Mouse (Mus musculus) colon, adult 2 months (tissue): ENCODE data around the gene Colec11. TPM values are rescaled to one million over a fixed set of nuclear protein-coding genes. Genes with fewer than 3 reads are reported as not detected.

Source experiments
- polyA plus RNA-seq: library from polyadenylated mRNA; depleted of rRNA; stranded (reverse); fragments of >200 nt; gene quantifications from 2 replicates; pipeline ENCODE4 v1.2.3, GENCODE M21; 2012; rRNA removed

Gene Colec11
- polyA plus RNA-seq, result 0.13 and 0.29 TPM in 2 replicates

DNA sequence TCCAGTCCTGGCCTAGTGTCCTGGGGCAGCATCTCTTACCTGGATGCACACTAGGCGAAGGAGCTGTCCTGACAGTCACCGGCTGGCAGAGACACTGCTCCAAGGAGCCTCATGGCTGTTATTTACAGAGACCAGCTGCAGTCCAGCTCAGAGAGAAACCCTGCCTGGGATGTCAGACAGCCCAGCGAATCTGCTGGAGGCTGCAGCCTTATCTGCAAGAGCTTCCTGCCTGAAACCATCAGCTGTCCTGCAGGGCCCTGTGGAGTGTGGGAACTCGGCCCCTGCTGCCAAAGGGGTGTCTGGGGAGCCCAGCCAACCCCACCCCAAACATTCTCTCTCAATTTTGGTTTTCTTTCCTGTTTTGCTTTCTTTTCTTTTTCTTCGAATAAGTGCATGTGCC, at the start of gene Colec11:
Colec11 (minus strand) TSS at position 183 of the 400 bp plus-strand sequence.

DNA sequence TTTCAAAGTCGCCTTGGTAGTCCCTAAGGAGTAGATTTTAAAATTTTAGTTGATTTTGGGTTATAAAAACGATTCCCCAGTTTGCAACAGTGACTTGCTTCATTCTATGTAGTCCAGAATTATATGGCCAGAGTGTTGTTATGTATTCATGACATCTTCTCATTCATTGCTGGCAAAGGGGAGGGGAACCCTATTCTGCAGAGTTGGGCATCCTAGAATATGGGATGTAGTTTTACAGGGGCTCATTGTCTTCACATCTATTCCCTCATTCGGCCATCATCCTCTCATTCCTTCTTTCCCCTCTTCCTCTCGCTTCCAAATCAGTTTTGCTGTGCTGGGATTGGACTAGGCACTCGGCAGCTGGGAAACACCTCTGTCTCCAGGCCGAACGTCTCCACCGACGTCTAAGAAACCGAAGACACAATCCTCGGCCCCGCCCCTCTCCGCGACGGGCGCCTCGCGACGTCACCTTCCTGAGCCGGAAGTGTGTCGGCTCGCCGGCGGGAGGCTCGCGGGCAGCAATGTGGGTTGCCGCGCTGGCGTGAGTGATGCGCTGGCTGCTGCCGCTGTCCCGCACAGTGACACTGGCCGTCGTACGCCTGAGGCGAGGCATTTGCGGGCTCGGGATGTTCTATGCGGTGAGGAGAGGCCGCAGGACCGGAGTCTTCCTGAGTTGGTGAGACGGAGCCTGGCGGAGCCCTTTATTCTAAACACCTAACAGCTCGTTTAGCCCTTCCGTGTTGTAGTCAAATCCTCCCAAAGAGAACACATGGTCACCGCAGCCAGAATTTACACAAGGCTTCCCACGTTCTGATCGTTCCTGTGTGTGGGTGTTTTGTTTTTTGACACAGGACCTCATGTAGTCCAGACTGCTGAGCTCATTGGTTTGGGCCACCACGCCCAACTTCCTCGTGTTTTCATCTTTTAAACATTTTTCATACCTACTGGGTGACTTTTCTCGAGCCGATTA, 26.2 kb upstream of the Colec11 start, which contains the start of gene Rnaseh1:
Rnaseh1 (plus strand) TSS at position 462 of the 970 bp plus-strand sequence.

DNA sequence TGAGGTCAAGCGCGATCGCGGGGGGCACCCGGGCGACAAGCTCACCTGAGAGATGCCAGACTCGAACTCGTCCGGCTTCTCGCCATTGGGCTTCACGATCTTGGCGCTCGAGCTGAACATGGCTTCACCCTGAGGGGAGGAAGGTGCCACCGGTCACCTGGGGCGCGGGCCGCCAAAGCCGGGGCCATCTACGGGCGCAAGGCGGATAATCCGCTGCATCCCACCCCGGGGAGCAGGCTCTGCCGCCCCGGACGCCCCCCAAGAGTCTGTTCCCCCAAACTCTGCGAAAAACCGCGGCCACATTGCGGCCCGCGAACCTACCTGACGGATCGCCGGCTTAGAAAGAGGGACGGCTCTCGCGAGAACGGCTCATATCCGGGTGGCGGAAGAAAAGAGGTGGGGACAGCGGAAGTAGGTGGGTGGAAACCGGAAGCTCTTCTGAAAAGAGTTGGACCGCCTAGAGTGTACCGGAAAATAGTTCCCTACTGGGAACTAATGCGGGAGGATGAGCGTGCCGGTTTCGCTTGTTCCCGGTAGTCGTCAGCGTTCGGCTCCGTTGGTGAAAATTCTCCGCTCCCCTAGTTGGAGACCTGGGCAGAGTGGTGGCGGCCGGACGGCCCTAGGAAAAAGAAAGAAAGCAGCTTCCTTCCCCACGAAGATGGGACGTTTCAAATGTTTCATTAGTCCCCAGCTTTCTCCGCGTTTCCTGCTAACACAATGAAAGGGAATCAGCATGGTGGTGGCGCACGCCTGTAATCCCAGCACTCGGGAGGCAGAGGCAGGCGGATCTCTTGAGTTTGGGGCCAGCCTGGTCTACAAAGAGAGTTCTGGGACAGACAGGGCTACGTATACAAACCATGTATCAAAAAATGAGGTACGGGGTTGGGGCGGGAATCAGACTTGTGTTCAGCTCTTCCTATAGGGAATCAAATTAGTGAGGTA, 12.6 kb upstream of the Colec11 start, which contains the start of gene Rps7:
Rps7 (minus strand) TSS at position 419 of the 942 bp plus-strand sequence.

DNA sequence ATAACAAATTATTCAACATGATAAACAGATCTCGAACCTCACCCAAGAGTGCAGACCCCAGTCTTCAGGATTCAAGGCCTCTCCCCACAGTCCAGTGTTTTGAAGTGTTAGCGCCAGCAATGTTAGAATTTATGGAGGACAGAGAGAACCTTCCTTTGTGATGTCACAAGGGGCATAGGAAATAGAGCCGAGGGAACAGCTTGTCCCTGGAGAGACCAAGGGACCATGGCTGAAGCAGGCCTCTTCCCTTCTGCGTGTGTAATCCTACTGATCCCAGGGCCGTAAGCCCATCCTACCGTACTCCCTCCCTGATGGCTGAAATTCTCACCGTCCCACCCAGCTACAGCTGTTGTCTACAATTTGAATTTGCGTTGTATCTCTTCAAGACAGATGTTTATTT, 40.8 kb downstream of the Colec11 start, which contains the start of gene Allc:
Allc (minus strand) TSS at position 101 of the 400 bp plus-strand sequence.

DNA sequence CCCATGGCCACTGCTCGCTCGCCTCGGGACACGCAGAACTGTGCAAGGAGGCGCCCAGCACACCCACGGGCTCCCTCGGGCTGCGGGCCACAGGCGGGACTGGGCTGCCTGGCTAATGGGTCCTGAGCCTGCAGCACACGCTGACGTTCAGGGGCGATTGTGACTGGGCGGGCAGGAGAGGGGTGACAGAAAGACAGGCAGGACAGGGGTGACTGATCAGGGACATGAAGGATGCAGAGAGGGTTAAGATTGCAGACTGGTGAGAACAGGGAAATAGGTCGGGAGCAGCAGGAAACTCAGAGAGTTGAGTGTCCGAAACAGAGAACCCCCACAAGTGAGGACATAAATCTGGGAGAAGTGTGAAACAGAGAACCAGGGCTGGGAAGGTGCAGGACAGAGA, 70.9 kb downstream of the Colec11 start, which contains the start of gene Dcdc2c:
Dcdc2c (minus strand) TSS at position 101 of the 400 bp plus-strand sequence.

Other genes with a start within 250 kb of the Colec11 start
- not detected in 2 replicates for gene Dcdc2c, start 71.0 kb downstream of the Colec11 start, polyA plus RNA-seq
- not detected in 2 replicates for gene Allc, start 40.9 kb downstream of the Colec11 start, polyA plus RNA-seq
- 189 and 308 TPM in 2 replicates for gene Rps7, start 12.6 kb upstream of the Colec11 start, polyA plus RNA-seq
- gene Rnaseh1, start 26.2 kb upstream of the Colec11 start, polyA plus RNA-seq, result 8.4 and 9.7 TPM in 2 replicates
- gene Adi1, start 51.9 kb upstream of the Colec11 start, polyA plus RNA-seq, result 7.2 and 7.7 TPM in 2 replicates
- 16.5 and 20.5 TPM in 2 replicates for gene Trappc12, start 127.1 kb upstream of the Colec11 start, polyA plus RNA-seq
- gene Eipr1, start 128.4 kb upstream of the Colec11 start, polyA plus RNA-seq, result 33.0 and 38.6 TPM in 2 replicates